Mouse (Mus musculus) c-Kit-negative CD71-positive TER-119-positive erythroid progenitor cells, embryonic 14.5 days (primary cell): ENCODE results near the gene Stk10.
"Not testable (repeated sequence)": the region's sequence is repeated elsewhere in the genome, so short reads cannot be mapped to it uniquely, and the experiment has no call there.

Experiments used
- DNase-seq: peaks from one replicate; pipeline ENCODE4 v3.0.0-alpha.2; 2013; ENCODE audit warnings: low read depth, low spot score

The Stk10 gene

GRCm38 (mm10) chr11:32594122-32594521, 61.0 kb downstream of the Stk10 start:
- no peak for DNase-seq

DNA sequence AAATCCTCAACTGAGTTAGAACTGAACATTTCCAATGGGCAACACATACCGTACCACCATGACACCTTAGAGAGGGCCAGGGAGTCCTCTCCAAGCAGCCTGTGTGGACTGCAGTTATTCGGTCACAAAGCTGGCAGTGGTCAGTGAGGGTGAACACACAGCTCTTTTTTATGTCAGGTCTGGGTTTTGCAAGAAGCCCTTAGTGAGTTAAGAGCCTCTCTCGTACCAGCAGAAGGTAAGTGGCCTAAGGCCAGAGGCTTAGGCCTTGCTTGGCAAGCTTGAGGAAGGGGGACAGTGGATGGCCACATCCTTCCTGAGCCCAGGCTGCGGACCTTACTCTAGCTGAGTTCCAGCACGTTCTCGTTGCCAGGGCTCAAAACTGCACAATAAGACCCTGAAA, 67.3 kb downstream of the Stk10 start:
- DNase-seq = no peak

- no peak for DNase-seq
These were observed 68.6 kb downstream of the Stk10 start for GRCm38 (mm10) chr11:32601528-32602323.

DNA sequence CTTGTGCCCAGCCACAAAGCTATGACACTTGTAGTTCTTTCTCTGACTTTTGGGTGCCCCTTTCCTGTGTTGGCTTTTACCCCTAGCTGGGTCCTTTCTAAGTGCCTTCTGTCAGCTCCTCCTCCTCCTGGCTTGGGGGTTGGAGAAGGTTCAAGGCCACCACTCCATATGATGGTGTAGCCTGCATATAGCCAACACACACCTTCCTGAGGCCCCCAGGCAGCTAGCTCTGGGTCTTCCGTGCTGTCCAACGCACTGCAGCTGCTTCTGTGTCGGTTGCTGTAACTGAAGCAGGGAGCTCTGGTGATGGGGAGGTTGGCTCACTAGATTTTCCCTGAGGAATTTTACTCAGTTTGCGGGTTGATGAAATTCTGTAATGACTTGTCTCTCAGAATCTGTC, 71.6 kb downstream of the Stk10 start:
- DNase-seq = no peak

GRCm38 (mm10) chr11:32605131-32605860, 72.2 kb downstream of the Stk10 start:
- no peak for DNase-seq

DNA sequence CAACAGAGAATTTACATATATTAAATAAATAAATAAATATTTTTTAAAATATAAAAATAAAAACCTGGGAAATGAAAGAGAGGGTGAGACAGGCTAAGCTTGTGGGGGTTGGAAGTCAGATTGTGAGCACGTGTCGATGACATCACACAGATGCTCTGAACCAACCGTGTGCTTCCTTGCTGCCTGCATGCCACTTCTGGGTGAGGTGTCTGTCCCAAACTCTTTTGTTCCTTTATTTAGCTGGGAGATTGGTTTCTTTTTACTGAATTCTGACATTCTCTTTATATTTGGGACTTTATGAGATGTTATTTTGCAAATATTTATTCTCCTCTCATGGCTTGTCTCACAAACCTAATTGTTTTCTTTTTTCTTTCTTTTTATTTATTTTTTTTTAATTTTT, 72.8 kb downstream of the Stk10 start:
- no peak for DNase-seq

DNA sequence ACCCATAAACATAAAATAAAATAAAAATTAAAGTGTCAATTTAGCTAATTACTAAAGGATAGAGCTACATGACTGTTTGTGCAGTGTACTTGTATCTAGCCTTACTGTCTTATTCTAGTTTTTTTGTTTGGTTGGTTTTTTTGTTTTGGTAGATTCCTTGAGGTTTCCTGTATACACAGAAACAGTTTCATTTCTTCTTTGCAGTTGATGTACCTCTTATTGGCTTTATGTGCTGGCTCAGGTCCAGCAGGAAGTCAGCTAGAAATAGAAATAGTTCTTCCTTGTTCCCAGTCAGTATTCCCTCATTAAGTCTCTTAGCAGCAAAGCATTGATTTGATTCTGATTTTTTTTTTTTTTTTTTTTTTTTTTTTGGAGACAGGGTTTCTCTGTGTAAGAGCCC, 74.2 kb downstream of the Stk10 start:
- DNase-seq = no peak

DNA sequence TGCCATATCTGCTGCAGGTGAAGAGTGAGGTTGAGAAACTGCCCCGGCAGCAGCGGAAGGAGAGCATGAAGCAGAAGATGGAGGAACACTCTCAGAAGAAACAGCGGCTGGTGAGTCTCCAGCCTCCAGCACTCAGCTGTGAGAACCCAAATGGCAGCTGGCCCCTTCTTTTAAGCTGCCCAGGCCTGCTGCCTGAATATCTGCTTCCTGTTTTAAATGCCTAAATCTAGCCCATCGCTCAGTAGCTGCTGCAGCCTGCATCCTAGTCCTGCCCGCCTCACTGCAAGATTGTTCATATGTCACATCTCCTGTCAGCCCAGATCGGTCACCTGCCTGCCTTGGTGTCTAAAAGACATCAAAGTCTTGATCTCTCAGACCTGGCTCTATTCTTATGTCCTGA, 77.5 kb downstream of the Stk10 start:
- no peak for DNase-seq

- no peak for DNase-seq
These were observed 79.2 kb downstream of the Stk10 start for GRCm38 (mm10) chr11:32612304-32612703.

- no peak for DNase-seq
These were observed 81.4 kb downstream of the Stk10 start for GRCm38 (mm10) chr11:32614463-32614862.

DNA sequence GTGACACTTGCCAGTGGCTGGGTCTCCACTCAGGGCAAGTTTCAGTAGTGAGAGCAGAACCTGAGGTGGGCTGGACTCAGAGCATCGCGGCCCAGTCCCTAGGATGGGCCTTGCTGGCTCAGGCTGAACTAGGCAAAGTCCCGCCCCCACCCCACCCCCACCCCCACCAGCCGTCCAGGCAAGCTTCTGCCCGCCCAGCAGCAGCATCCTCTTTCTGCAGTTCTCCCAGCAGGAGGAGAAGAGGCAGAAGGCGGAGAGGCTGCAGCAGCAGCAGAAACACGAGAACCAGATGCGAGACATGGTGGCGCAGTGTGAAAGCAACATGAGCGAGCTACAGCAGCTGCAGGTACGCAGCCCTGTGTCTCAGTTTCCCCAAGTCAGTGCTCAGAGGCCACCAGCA, 82.5 kb downstream of the Stk10 start:
- no peak for DNase-seq

GRCm38 (mm10) chr11:32616091-32616490, 83.0 kb downstream of the Stk10 start:
- no peak for DNase-seq

DNA sequence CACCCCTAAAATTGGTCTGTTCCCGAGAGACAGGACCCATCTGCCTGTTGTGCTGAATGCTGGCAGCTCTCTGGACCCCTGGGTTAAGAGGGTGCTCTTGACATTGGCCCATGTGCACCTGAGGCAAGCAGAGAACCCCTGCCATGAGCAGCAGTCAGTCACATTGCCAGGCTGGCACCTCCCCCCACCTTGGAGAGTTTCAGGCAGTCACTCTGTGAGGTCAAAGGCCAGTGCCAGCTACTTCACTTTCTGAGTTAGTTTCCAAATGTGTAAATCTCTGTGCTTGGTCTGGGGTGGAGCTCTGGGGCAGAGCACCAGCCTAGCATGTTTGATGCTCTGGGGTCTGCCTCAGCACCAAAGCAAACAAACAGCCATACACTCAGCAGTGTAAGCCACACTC, 84.9 kb downstream of the Stk10 start:
- no peak for DNase-seq

DNA sequence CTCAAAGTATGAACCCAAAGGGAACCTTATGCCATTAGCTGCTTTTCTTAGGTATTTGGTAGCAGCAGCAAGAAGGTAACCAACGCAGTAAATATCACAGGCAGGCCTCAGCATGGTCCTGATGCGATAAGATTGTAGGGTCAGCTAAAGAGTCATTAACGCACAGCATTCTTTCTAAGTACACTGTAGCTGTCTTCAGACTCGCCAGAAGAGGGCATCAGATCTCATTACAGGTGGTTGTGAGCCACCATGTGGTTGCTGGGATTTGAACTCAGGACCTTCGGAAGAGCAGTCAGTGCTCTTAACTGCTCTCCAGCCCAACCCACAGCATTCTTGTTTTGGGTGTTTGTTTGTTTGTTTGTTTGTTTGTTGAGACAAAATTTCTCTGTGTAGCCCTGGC, 85.5 kb downstream of the Stk10 start:
- not testable (repeated sequence) for DNase-seq

GRCm38 (mm10) chr11:32619257-32619816, 86.2 kb downstream of the Stk10 start:
- DNase-seq = no peak

GRCm38 (mm10) chr11:32619866-32620456, 86.9 kb downstream of the Stk10 start:
- no peak for DNase-seq

GRCm38 (mm10) chr11:32621831-32622478, 88.8 kb downstream of the Stk10 start:
- DNase-seq = no peak

DNA sequence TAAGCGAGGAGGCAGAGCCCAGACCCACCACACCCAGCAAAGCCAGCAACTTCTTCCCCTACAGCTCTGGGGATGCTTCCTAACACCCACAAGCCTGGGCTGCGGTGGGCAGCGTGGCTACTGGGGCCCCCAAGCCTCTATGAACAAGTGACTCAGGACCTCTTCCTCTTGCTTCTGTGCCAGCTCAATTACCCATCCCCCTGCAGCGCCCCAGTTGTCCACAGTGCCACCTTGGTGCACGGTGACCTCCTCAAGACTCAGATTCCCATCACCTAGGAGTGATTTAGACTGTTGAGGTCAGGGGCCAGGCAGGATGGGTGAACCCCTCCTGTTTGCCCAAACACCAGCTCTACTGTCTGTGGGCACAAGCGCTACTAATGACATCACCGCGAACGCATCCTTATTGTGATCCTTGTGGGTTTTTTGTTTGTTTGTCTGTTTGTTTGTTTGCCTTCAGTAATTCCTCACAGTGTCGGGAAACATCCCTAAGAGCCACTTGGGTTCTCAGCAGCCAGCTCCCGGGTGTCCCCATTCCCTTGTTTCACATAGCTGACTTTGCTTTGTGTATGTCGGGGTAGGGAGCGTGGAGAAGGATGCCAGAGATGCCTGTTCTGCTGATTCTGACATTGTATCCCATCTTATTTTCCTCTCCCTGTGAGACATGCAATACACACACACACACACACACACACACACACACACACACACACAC, 89.5 kb downstream of the Stk10 start:
- DNase-seq = no peak

GRCm38 (mm10) chr11:32623236-32623635, 90.1 kb downstream of the Stk10 start:
- DNase-seq = no peak

GRCm38 (mm10) chr11:32623912-32624311, 90.8 kb downstream of the Stk10 start:
- no peak for DNase-seq

DNA sequence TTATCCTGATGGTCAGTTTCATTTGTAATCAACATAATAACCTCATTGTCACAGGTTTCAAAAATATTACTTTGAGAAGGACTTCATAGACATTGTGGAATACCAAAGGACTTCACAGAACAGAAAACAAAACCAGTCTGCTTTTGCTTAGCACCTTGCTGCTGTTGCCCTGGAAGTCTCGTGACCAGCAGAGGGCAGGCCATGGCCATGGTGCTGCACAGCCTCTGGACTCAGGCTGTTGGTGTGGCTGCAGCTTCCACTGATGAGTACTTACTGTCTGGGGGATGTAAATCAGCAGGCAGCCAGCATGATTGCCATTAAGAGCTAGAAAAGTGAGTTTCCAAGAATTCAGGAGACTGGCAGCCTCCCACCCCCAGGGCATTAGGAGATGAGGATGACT, 92.6 kb downstream of the Stk10 start:
- DNase-seq = no peak
